Comparison of ENCODE assay signal across 7 mouse cellular contexts in the genomic region with DNA sequence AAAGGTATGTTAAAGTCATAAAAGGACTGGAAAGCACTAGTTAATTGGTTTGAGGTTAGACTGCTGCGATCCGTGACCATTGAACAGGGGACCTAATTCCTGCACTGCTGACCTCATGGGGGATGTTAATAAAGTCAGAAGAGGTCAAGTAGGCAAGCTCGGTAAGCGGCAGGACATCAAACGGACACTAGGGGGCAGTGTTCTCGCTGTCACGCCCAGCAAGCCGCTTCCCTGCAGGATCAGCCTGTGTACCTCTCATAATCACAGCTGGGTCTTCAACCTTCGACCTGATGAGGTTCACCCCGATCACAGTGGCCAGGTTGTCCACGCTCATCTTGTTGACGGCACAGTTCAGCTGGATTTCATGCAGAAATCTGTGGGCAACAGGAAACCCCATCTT. TPM values are rescaled to one million over a fixed set of nuclear protein-coding genes. Genes with fewer than 3 reads are reported as not detected.
DNase-seq lines count a peak whose midpoint lies in the region; ATAC-seq and TF ChIP-seq lines count a peak whose summit lies in the region.

No protein-coding gene starts in this region.

- no peak overlapping the region for H3K9ac ChIP-seq in hindbrain, embryonic 16.5 days (ENCODE audit: low read depth, low read length)
- H3K9ac ChIP-seq in midbrain, embryonic 11.5 days (ENCODE audit: low read length): no peak overlapping the region

- peak; percentile 88 for TF ChIP-seq CTCF in left cerebral cortex, adult 2 months (IDR thresholded peaks at IDR 0.05)
- peak; percentile 83 for TF ChIP-seq CTCF in small intestine, adult 2 months (IDR thresholded peaks at IDR 0.05; ENCODE audit: extremely low read depth, insufficient read length, insufficient replicate concordance, low read depth, low read length)

- H3K4me2 ChIP-seq in hindbrain, embryonic 16.5 days (ENCODE audit: low read length): peak overlapping the region; percentile 45
- peak overlapping the region; percentile 16; the same call in 1 of the 2 replicates for H3K4me2 ChIP-seq in midbrain, embryonic 11.5 days

- TF ChIP-seq POLR2A in small intestine, adult 2 months (IDR thresholded peaks at IDR 0.05; ENCODE audit: low read depth, low read length): no peak

- 9% methylated on average over 12 of the region's 12 CpGs for WGBS in hindbrain, embryonic 16.5 days
- 13% methylated on average over 12 of the region's 12 CpGs for WGBS in midbrain, embryonic 11.5 days
- 9% methylated on average over 12 of the region's 12 CpGs for WGBS in small intestine, adult 2 months

- peaks cover 3% of the 10 kb centered on the region for H3K4me1 ChIP-seq in hindbrain, embryonic 16.5 days (ENCODE audit: control insufficient read depth, insufficient read depth, low read depth, low read length)
- H3K4me1 ChIP-seq in midbrain, embryonic 11.5 days (ENCODE audit: control insufficient read depth, insufficient read depth, low read length): no peaks in the 10 kb centered on the region
- H3K4me1 ChIP-seq in small intestine, adult 2 months (ENCODE audit: control insufficient read depth, insufficient read depth, insufficient read length, low read length): no peaks in the 10 kb centered on the region

- H3K36me3 ChIP-seq in hindbrain, embryonic 16.5 days (ENCODE audit: control insufficient read depth, insufficient read depth, low read length): no peaks in the 10 kb centered on the region
- H3K36me3 ChIP-seq in midbrain, embryonic 11.5 days (ENCODE audit: control insufficient read depth, insufficient read depth, low read length): no peaks in the 10 kb centered on the region
- peaks cover 4% of the 10 kb centered on the region; the same call in 1 of the 2 replicates for H3K36me3 ChIP-seq in small intestine, adult 2 months (ENCODE audit: control insufficient read depth, insufficient read depth, low read length)

- H3K27ac ChIP-seq in hindbrain, embryonic 16.5 days (ENCODE audit: low read depth, low read length): no peak overlapping the region
- H3K27ac ChIP-seq in left cerebral cortex, adult 2 months: no peak overlapping the region
- no peak overlapping the region for H3K27ac ChIP-seq in midbrain, embryonic 11.5 days (ENCODE audit: low read depth, low read length)
- no peak overlapping the region for H3K27ac ChIP-seq in small intestine, adult 2 months (ENCODE audit: insufficient read depth, low read depth, low read length)

- DNase-seq in T-cell, adult 2 months (ENCODE audit: low spot score): peak; percentile 67
- peak; percentile 80 to 86 for DNase-seq in cerebellum, postnatal 10 days
- peak; percentile 44 to 64 for DNase-seq in frontal cortex, postnatal 36 days (ENCODE audit: low spot score in 2 of 2)
- DNase-seq in left cerebral cortex, adult 2 months (ENCODE audit: extremely low spot score in 1 of 2, low spot score in 2 of 2): peak; percentile 50 to 52
- DNase-seq in midbrain, embryonic 11.5 days (ENCODE audit: low spot score, missing footprints): peak; percentile 98

- intact Hi-C loops in left cerebral cortex, adult 2 months (cut with DNase I): loop anchor here (2.0 kb wide), 3 partner anchors 47 to 205 kb away; no protein-coding TSS in a partner anchor

- ATAC-seq in hindbrain, embryonic 16.5 days: no peak
- peak; percentile 35; the same call in 1 of the 2 replicates for ATAC-seq in midbrain, embryonic 11.5 days (ENCODE audit: low FRiP score)

- H3K27me3 ChIP-seq in hindbrain, embryonic 16.5 days (replicated peaks; ENCODE audit: control insufficient read depth, insufficient read depth, low read length): no peaks in the 10 kb centered on the region
- no peaks in the 10 kb centered on the region for H3K27me3 ChIP-seq in midbrain, embryonic 11.5 days (ENCODE audit: control insufficient read depth, insufficient read depth, low read length)
- H3K27me3 ChIP-seq in small intestine, adult 2 months (ENCODE audit: control insufficient read depth, insufficient read depth, low read length): no peaks in the 10 kb centered on the region

- H3K9me3 ChIP-seq in hindbrain, embryonic 16.5 days (ENCODE audit: control insufficient read depth, low read length): no peaks in the 10 kb centered on the region
- H3K9me3 ChIP-seq in midbrain, embryonic 11.5 days (ENCODE audit: control insufficient read depth, low read length): no peaks in the 10 kb centered on the region

- peak overlapping the region; percentile 17; the same call in 1 of the 2 replicates for H3K4me3 ChIP-seq in hindbrain, embryonic 16.5 days (ENCODE audit: low read length)
- no peak overlapping the region for H3K4me3 ChIP-seq in left cerebral cortex, adult 2 months
- H3K4me3 ChIP-seq in midbrain, embryonic 11.5 days (ENCODE audit: low read depth, low read length): no peak overlapping the region
- no peak overlapping the region for H3K4me3 ChIP-seq in small intestine, adult 2 months (ENCODE audit: low read depth, low read length)

RNA-seq across cellular contexts. Expression of a gene that starts 37.4 kb away (rescaled TPM):
- polyA plus RNA-seq in hindbrain, embryonic 16.5 days (2015; fragmentation: Nextera tagmentation; extraction: Ambion mirVana): not detected in 2 replicates
- total RNA-seq in left cerebral cortex, adult 2 months (2021): not detected
- not detected in 2 replicates for polyA plus RNA-seq in midbrain, embryonic 11.5 days (2014; fragmentation: Nextera tagmentation; extraction: Ambion mirVana)
- 0.01 TPM in 1 of 2 replicates, not detected in the other for polyA plus RNA-seq in small intestine, adult 2 months (2012; rRNA removed)
